Comparison of ENCODE assay signal across 1 mouse cellular context in the genomic region with DNA sequence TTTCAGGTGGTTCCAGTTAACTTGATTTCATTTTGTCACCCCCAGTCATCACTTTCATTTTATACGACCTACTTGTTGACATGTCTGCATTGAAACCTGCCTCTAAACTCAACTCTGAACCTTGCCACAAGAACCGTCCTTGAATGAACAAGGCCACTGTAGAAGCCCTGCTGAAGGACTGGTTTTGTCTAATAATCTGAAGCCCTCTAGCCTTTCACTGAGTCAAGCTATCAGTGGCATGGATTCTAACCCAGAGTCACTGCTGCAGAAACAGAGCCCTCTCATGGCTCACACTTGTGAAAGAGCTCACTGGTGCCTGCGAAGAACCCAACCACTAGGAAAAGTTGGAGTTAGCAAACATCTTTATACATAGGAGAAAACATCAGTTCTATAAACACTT.
TF ChIP-seq lines count a peak whose summit lies in the region.

No protein-coding gene starts in this region.

TF ChIP-seq in CH12.LX, 34 proteins besides CTCF, POLR2A, EP300 and RAD21 (continued from another document):
- TF ChIP-seq E2F4 (IDR thresholded peaks at IDR 0.05; ENCODE audit: insufficient replicate concordance, low read depth, low read length) (no peak), GABPA (IDR thresholded peaks at IDR 0.05; ENCODE audit: insufficient replicate concordance, low read depth, low read length) (no peak), RCOR1 (conservative IDR thresholded peaks at IDR 0.05; ENCODE audit: low read depth, low read length) (no peak), HCFC1 (IDR thresholded peaks at IDR 0.05; ENCODE audit: low read depth, low read length) (no peak), PAX5 (IDR thresholded peaks at IDR 0.05; ENCODE audit: low read length) (no peak), POLR2AphosphoS2 (IDR thresholded peaks at IDR 0.05; ENCODE audit: low read depth, low read length) (no peak)
